Mouse (Mus musculus) fibroblast of lung, adult 2 months (primary cell): Measurements from ENCODE around the gene Lbx2.

Experiments used
- DNase-seq: peaks from one replicate; pipeline ENCODE4 v3.0.0-alpha.2; 2011; ENCODE audit warnings: low read depth

The Lbx2 gene

GRCm38 (mm10) chr6:83086121-83087035 lies at the start of gene Lbx2:
Lbx2 (plus strand) TSS chr6:83086367.
- DNase-seq, result no peak

- no peak for DNase-seq
Observed at GRCm38 (mm10) chr6:83037188-83037587, 49.0 kb upstream of the Lbx2 start.

- no peak for DNase-seq
Observed at GRCm38 (mm10) chr6:83038496-83039012, 47.6 kb upstream of the Lbx2 start.

GRCm38 (mm10) chr6:83040601-83041000 lies 45.6 kb upstream of the Lbx2 start:
- DNase-seq, result no peak

- DNase-seq, result no peak
Observed at GRCm38 (mm10) chr6:83043561-83043960, 42.6 kb upstream of the Lbx2 start.

GRCm38 (mm10) chr6:83043993-83044392 lies 42.2 kb upstream of the Lbx2 start:
- no peak for DNase-seq

GRCm38 (mm10) chr6:83044742-83045141 lies 41.4 kb upstream of the Lbx2 start:
- no peak for DNase-seq

GRCm38 (mm10) chr6:83049367-83049766 lies 36.8 kb upstream of the Lbx2 start:
- DNase-seq, result no peak

- no peak for DNase-seq
Observed at GRCm38 (mm10) chr6:83053136-83053960, 32.8 kb upstream of the Lbx2 start.

GRCm38 (mm10) chr6:83054074-83054851 lies 31.9 kb upstream of the Lbx2 start, which contains the start of gene Aup1:
Aup1 (plus strand) TSS chr6:83054521.
- peak; percentile 97 for DNase-seq

- no peak for DNase-seq
Observed at GRCm38 (mm10) chr6:83054871-83055431, 31.2 kb upstream of the Lbx2 start, which contains the start of gene Htra2. Htra2 (minus strand) TSS chr6:83055273.

GRCm38 (mm10) chr6:83057790-83058189 lies 28.4 kb upstream of the Lbx2 start, which contains the start of gene Dqx1:
Dqx1 (plus strand) TSS chr6:83057844.
- no peak for DNase-seq

- no peak for DNase-seq
Observed at GRCm38 (mm10) chr6:83058725-83059124, 27.4 kb upstream of the Lbx2 start.

GRCm38 (mm10) chr6:83065995-83066394 lies 20.2 kb upstream of the Lbx2 start:
- no peak for DNase-seq

- DNase-seq, result no peak
Observed at GRCm38 (mm10) chr6:83066441-83066840, 19.7 kb upstream of the Lbx2 start.

- no peak for DNase-seq
Observed at GRCm38 (mm10) chr6:83068221-83068620, 17.9 kb upstream of the Lbx2 start.

- DNase-seq, result no peak
Observed at GRCm38 (mm10) chr6:83068706-83069487, 17.3 kb upstream of the Lbx2 start.

GRCm38 (mm10) chr6:83069488-83070246 lies 16.5 kb upstream of the Lbx2 start:
- no peak for DNase-seq

- DNase-seq, result no peak
Observed at GRCm38 (mm10) chr6:83070247-83070310, 16.1 kb upstream of the Lbx2 start, which contains the start of gene Tlx2. Tlx2 (minus strand) TSS chr6:83070293.
